Mouse (Mus musculus): Measurements from ENCODE around the gene Ist1. TPM values are rescaled to one million over a fixed set of nuclear protein-coding genes. Genes with fewer than 3 reads are reported as not detected.
A peak's percentile ranks its signal among the peaks of the same experiment; 100 is the strongest.

The Ist1 gene
- total RNA-seq, 1 experiment from 2014 or later = 173 TPM

DNA sequence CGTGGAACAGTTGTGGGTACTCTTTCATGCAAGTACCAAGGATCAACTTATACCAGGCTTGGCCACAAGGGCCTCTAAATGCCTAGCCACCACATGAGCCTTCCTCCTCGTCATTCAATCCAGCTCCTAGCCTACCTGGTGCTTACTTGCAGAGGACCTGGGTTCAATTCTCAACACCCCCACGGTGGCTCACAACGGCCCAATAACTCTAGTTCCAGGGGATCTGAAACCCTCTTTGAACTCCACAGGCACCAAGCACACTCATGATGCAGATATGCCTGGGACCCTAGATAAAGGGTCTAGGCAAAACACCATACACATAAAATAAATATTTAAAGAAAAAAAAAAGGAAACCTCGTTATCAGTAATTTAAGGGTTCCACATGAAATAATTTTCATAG, 1.3 kb downstream of the Ist1 start:
- peak; percentile 33; the same call in 1 of the 2 replicates for ATAC-seq (ENCODE audit: extremely low read depth, insufficient number of reproducible peaks, low FRiP score, poor library complexity, severe bottlenecking)

DNA sequence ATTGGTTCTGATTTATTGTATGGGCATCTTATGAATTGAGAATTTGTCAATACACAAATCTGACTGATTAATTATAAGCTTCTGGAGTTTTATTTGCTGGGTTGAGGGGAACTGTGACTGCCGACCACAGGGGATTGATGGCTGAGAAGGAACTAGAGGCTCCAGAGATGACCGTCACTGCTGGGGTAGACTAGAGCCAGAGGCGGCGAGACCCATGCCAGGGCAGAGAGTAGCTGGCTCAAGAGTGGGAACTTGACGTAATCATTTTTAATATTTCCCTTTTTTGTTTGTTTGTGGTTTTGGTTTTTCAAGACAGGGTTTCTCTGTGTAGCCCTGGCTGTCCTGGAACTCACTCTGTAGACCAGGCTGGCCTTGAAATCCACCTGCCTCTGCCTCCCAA, 5.8 kb downstream of the Ist1 start:
- ATAC-seq (ENCODE audit: extremely low read depth, insufficient number of reproducible peaks, low FRiP score, poor library complexity, severe bottlenecking) = peak; percentile 58; the same call in 1 of the 2 replicates

DNA sequence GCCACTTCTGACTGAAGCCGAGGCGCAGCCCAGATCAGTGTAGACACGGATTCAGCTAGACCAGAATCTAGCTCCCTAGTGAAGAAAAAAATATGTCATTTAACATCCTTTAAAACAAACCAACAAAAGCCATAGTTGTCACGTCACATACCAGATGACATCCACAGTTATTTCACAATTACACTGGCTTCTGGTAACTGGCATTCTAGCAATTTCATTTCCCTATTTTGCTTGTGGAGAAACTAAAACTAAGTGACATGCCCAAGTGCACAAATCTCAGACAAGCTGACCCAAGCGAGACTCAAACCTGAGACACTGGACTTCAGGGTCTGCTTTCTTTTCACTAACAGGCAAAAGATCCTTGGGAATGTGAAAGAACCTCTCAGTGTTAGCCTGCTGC, 10.9 kb downstream of the Ist1 start:
- peak; percentile 37; the same call in 1 of the 2 replicates for ATAC-seq (ENCODE audit: extremely low read depth, insufficient number of reproducible peaks, low FRiP score, poor library complexity, severe bottlenecking)

DNA sequence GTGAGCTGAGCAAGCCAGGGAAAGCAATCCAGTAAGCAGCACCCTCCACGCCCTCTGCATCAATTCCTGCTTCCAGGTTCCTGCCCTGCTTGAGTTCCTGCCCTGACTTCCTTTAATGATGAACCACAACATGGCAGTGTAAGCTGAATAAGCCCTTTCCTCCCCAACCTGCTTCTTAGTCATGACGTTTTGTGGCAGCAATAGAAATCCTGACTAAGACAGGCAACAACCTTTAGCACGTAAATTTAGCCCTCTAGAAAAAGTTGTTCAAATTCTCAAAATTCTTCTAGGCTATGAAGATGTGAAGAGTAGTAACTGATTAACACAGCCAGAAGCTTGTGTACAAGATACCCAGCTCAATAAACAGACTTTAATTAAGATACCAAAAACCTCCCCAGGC, 11.5 kb downstream of the Ist1 start:
- ATAC-seq (ENCODE audit: extremely low read depth, insufficient number of reproducible peaks, low FRiP score, poor library complexity, severe bottlenecking) = no peak

DNA sequence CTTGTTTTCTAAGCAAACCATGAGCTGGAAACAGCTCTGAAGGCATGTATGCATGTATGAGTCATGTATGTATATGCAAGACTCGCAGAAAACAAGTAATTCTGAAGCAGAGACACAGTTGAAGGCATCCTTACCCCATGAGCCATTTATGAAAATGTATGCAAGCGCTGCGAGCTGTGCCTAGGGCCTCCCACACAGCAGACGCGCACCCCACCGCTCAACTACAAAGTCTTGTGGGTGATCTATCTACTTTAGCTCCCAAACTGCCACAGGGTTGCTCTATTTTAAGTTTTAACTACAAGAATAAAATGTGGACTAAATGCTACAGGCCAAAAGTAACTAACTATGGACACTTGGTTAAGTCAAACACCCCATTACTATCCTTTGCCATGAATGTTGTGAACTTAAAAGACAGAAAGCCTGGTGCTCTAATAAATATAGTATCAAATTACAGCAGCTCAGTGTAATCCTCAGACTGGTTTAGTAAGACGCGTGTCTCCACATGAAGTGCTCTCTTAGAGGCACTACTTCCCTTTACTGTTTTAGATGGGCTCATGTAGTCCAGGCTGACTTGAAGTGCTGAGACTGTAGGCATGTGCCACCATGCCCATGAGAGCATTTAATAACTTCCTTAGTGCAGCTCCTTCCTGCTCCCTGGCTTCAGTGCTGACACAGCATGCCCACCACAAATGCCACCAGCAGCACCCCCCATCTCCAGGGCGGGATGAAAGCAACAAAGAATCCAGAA, 17.0 kb downstream of the Ist1 start:
- no peak for ATAC-seq (ENCODE audit: extremely low read depth, insufficient number of reproducible peaks, low FRiP score, poor library complexity, severe bottlenecking)

DNA sequence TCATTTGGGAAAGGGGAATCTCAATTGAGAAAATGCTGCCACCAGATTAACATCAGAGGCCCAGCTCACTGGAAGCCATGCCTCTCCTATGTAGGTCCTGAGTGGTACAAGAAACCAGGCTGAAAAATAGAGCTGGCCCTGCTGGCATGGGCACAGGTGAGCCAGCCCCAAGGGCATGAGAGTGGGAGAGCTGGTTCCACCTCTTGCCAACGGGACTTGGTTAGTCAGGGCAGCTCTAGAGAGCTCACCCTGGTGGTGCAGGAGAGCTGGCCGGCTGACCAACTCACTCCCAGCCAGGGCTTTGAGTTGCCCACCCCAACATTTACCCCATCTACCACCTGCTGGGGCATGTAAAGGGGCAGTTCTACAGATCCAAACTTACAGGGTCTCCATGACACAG, 19.5 kb downstream of the Ist1 start:
- ATAC-seq (ENCODE audit: extremely low read depth, insufficient number of reproducible peaks, low FRiP score, poor library complexity, severe bottlenecking) = no peak

DNA sequence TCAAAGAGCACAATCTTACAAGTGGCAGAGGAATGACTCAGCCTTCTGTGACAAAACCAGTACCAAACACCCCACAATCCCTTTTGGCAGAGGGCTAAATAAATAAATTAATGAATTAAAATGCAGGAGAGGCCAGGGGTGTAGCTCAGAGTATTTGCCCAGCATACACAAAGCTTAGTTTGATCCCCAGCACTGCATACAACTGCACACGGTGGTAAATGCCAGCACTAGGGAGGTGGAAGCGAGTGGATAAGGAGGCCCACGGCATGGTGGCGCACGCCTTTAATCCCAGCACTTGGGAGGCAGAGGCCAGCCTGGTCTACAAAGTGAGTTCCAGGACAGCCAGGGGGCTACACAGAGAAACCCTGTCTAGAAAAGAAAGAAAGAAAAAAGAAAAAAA, 20.4 kb downstream of the Ist1 start:
- ATAC-seq (ENCODE audit: extremely low read depth, insufficient number of reproducible peaks, low FRiP score, poor library complexity, severe bottlenecking) = no peak

DNA sequence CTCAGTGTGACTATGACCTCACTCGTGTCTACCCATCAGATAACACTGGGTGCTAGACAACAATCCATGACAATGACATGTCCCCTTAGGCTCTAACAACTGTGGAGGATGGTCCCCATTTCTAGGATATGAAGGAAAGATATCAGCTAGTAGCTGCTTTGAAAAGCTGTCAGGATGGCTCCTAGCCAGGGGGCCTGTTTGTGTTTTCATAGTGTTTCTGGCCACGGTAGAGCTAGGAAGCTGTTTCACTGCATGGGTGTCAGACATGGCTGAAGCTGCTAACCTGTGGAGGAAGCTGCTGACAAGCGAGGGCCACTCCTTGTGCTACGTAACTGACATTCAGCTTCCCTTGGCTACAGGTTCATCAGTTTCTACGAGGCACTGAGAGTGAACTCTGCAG, 26.4 kb downstream of the Ist1 start:
- ATAC-seq (ENCODE audit: extremely low read depth, insufficient number of reproducible peaks, low FRiP score, poor library complexity, severe bottlenecking) = no peak

DNA sequence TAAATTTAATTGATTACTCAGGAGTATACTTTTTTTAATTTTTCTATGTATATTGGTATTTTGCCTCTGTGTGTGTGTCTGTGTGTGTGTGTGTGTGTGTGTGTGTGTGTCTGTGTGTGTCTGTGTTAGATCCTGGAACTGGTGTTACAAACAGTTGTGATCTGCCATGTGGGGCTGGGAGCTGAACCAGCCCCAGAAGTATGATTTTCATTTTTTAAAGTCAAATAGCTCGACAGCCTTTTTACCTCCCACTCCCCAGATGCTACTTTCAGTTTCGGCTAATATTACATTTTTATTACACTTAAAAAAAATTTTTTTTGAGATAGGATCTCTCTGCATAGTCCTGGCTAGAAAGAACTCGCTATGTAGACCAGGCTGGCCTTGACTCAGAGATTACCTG, 30.7 kb downstream of the Ist1 start:
- ATAC-seq (ENCODE audit: extremely low read depth, insufficient number of reproducible peaks, low FRiP score, poor library complexity, severe bottlenecking) = no peak

DNA sequence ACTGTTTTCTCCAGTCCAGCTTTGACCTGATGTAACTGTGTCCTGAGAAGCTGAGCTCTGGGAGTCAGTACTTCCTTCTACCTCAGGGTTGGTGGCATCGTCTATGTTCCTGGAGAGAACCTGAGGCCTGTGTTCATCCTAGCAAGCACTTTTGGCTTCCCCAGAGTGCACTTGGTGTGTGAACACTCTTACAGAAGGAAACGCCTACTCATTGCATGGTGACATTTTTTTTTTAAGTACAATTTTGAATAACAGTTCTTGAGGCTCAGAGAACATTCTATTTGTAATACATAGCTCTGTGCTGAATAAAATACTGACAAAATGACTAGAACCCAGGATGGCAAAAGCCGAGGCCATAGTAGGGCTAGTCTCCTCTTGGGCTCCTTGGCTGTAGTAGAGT, 36.2 kb downstream of the Ist1 start:
- ATAC-seq (ENCODE audit: extremely low read depth, insufficient number of reproducible peaks, low FRiP score, poor library complexity, severe bottlenecking) = no peak

DNA sequence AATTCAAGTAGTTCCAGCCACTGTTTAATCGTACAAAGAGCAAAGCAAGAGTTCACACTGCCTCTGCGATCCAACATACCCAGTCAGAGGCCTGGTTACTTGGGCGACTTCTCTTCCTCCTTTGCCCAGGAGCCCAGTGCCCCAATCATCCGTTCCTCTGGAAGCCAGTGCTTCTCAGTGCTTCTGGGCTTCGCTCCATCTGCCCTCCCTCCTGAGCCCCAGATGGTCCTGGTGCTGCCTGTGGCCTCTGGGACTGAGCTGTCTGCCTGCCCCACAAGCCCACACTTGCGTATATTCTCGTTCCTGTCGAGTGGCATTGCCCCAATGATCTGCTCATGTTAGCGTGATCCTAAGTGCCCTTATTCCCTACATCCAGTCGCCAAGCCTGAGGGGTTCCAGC, 42.3 kb downstream of the Ist1 start:
- no peak for ATAC-seq (ENCODE audit: extremely low read depth, insufficient number of reproducible peaks, low FRiP score, poor library complexity, severe bottlenecking)

DNA sequence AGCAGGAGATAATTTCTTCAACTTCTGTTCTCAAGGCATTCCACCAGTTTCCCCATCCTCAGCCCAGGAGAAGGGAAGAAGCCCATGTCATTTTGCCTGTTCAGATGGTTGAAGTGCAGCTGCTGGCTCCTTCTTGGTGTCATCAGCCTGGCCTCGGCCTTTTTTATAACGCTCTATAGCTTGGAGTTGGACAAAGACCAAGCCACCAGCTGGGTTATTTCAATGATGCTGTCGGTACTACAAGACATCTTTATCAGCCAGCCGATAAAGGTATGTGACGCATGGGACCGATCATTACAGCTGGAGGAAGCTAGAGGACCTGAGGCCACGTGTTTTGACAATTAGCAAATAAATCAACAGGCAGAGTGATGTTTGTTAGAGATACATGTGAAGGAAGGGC, 44.6 kb downstream of the Ist1 start:
- ATAC-seq (ENCODE audit: extremely low read depth, insufficient number of reproducible peaks, low FRiP score, poor library complexity, severe bottlenecking) = no peak

DNA sequence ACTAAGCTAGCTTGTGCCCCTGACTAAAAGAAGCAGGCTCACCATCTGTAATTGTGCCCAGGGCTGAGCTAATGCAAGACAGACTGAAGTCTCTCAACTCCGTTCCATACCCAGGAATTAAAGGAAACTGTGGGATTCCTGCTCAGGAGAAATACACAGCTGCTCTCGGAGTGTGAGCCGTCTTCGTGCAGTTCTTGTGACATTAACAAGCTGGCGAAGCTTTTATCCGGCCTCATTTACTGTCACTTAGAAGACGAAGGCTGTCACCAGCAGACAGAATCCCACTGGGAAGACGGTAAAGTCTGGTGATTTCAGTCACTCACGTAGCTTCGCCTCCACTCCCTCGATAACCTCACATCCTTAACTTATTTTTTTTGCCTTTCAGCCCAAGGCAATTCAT, 45.7 kb downstream of the Ist1 start:
- no peak for ATAC-seq (ENCODE audit: extremely low read depth, insufficient number of reproducible peaks, low FRiP score, poor library complexity, severe bottlenecking)

DNA sequence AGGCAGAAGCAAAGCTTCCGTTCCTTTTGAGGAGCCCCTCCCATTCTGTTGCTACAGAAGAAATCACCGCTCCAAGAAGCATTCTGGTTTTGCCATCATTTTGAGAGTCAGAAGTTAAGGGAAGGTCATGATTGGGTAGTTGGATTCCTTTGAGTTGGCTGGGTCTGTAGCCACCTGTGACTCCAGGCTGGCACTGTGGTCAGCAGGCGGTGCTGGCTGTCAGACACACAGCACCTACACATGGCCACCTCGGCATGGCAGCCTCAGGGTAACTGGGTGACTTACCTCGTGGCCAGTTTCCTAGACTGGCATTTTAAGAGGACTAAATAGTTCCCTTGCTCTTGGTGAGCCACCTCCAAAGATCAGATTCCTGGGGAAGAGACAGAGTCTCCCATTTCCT, 51.8 kb downstream of the Ist1 start:
- no peak for ATAC-seq (ENCODE audit: extremely low read depth, insufficient number of reproducible peaks, low FRiP score, poor library complexity, severe bottlenecking)

DNA sequence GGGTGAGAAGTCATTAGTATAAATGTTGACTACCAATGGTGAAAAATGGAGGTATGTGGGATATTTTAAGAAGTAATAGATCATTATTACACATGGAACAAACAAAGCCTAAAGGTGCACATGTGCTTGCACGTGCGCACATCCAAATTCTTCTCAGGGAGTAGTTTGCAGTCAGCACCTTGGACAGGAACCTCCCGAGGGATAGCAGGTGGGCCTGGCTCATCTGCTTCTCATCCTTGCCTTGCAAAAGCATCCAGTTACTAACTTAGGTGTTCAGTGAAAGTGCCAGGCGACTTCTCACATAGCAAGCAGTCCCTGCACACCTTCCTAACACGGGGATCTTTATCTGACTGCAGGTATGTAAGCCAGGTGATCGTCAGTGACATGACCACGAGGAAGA, 52.6 kb downstream of the Ist1 start:
- ATAC-seq (ENCODE audit: extremely low read depth, insufficient number of reproducible peaks, low FRiP score, poor library complexity, severe bottlenecking) = no peak

DNA sequence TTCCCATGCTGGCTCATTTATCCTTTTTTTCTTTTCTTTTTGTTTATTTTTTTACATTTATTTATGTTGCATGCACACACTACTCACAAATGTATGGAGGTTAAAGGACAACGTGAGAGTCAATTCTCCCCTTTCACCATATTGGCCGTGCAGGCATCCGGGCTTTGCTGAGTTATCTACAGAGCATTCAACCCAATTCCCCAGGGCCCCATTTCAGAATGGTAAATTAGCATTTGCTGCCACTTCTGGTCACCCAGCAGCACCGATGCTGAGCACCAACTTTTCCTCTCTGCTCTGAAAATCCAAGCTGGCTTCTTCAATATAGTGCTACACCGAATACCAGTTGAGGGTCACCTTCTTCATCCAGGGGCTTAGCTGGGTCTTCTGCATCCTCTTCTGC, 54.2 kb downstream of the Ist1 start:
- no peak for ATAC-seq (ENCODE audit: extremely low read depth, insufficient number of reproducible peaks, low FRiP score, poor library complexity, severe bottlenecking)

DNA sequence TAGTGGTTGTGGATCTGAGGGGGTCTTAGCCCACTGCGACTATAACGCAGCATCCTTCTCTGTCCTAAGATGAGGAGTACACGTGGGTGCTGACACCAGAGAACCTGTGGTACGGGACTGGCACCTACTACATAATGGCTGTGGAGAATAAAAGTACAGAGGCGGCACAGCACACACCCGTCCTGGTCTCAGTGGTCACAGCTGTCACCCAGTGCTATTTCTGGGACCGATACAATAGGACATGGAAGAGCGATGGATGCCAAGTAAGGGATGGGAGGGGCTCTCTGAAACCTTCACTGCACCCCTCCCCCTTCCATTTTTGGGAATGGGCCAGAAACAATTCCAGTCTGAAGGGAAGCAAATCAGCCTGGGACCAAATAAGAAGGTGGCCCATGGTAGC, 57.9 kb downstream of the Ist1 start:
- no peak for ATAC-seq (ENCODE audit: extremely low read depth, insufficient number of reproducible peaks, low FRiP score, poor library complexity, severe bottlenecking)

DNA sequence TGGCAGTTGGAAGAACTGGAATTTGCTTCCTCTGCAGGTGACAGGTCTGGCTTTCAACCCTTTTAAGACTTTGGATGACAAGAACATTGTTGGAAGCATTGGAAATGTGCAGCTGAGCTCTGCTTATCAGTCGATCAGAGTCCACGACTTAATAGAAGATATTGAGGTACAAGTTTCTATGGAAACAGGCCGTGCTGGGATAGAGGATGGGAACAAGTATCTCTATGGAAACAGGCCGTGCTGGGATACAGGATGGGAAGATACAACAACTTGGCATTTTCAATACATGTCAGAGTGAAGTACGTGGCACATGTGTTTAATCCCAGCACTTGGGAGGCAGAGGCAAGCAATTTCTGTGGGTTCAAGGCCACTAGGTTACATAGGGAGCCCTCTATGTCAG, 60.6 kb downstream of the Ist1 start:
- no peak for ATAC-seq (ENCODE audit: extremely low read depth, insufficient number of reproducible peaks, low FRiP score, poor library complexity, severe bottlenecking)

DNA sequence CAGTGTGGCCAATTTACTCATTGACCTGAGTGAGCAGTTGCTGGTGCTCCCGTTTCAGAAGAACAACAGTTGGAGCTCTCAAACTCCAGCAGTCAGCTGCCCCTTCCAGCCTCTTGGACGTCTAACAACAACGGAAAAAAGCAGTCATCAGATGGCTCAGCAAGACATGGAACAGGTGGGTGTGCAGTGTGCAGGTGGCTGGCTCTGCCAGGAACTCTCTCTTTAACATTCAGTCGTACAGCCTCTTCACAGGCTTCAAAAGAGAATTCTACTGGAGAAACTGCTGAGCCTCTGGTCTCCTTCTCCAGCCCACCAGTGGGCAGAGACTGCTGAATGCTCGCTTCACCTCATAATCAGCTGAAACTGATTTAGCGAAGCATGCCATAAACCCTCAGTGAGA, 64.4 kb downstream of the Ist1 start:
- ATAC-seq (ENCODE audit: extremely low read depth, insufficient number of reproducible peaks, low FRiP score, poor library complexity, severe bottlenecking) = no peak
